Mouse (Mus musculus) thymus, postnatal 25 days (tissue): Measurements from ENCODE around the gene Paics.
A peak's percentile ranks its signal among the peaks of the same experiment; 100 is the strongest.

Source experiments
- DNase-seq: peaks from one replicate; pipeline ENCODE4 v3.0.0; 2022

Gene Paics

DNA sequence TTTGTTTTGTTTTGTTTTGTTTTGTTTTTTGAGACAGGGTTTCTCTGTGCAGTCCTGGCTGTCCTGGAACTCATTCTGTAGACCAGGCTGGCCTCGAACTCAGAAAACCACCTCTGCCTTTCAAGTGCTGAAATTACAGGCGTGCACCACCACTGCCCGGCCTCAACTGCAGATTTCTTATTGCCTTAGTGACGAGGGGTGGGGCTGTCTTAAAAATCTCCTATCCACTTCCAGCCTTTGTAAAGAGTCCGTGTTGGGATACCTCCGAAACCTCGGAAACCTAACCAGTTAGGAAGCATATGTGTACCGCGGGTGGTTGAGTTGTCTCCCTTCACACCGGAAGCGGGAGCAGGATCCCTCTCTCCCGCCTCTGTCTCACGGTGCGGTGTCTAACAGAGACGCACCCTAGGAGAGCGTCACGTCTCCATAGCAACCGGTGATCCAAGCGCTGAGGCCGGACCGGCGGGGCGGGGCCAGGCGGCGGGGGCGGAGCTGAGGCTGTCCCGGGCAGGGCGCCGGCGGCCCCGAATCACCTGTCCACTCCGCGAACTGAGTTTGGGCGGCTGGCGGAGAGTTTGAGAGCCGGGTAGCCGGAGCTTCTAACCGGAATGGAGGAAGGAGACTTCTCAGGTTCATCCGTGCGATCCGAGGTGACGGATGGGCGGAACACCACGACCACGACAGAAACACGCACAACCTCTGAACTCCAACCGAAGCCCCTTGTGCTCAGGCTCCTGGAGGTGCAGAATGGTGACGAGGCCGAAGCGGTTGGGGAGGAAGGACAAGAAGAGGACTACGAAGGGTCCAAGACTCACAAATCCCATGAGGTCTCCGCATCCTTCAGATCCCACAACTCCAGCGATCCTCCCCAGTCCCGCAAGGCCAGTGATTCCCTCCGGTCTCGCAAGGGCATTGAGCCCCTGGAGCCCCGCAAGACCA is 64.7 kb downstream of the Paics start, which contains the start of gene Thegl:
Gene Thegl, plus strand, starts transcription at position 480 of the 939 bp plus-strand sequence.
- peak; percentile 55 for DNase-seq
